Mouse (Mus musculus): ENCODE measurements around the gene Jmjd8. TPM values are rescaled to one million over a fixed set of nuclear protein-coding genes. Genes with fewer than 3 reads are reported as not detected.

Jmjd8 gene
- 55.1 and 65.2 TPM in 2 replicates for polyA plus RNA-seq (2012; rRNA removed)

DNA sequence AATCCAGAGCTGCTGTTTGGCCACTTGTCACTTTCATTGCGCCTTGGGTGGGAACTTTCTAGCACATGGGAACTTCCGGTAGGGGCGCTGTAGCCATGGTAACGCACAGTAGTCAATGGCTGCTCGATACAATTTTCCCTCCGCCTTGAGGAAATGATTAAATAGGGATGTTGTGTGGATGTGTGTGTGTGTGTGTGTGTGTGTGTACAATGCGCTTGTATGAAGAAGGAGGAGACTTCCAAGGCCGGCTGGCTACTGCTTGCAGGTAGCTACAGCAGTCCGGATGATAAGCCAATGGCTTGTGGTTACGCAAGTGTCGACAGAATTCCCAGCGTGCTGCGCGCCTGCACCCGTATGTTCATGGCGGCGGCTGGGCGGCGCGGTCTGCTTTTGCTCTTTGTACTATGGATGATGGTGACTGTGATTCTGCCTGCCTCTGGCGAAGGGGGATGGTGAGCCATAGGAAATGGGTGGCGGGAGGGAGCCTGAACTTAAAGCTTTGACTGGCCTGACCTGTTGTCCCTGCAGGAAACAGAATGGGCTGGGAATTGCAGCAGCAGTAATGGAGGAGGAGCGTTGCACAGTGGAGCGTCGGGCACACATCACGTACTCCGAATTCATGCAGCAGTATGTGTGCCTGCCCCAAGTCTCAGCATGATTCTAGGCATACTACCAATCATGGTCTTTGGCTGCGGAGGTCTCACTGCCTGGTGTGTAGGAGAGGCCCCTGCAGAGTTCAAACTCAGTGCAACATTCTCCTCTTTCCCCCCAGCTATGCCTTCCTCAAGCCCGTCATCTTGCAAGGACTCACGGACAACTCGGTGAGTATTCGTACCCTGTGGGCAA lies at the start of gene Jmjd8:
Gene Jmjd8, plus strand, starts transcription at position 156 of the 846 bp plus-strand sequence.
- TF ChIP-seq POLR2A (IDR thresholded peaks at IDR 0.05; ENCODE audit: borderline replicate concordance, extremely low read depth, low read depth, low read length) (peak; percentile 56; the same call in 1 of the 2 replicates), CTCF (IDR thresholded peaks at IDR 0.05; ENCODE audit: insufficient read depth, low read length) (0 out of 2 replicates have a peak, but pooled peaks have one; percentile 14)
- peaks cover 23% of the 10 kb centered on the region for H3K4me1 ChIP-seq (ENCODE audit: control insufficient read depth, insufficient read depth, low read length)
- peak; percentile 73 for DNase-seq
- WGBS: 2% methylated on average over 32 of the region's 32 CpGs
- H3K4me3 ChIP-seq (replicated peaks; ENCODE audit: extremely low read depth, low read depth, low read length): peak within 1 kb of the TSS; percentile 95

DNA sequence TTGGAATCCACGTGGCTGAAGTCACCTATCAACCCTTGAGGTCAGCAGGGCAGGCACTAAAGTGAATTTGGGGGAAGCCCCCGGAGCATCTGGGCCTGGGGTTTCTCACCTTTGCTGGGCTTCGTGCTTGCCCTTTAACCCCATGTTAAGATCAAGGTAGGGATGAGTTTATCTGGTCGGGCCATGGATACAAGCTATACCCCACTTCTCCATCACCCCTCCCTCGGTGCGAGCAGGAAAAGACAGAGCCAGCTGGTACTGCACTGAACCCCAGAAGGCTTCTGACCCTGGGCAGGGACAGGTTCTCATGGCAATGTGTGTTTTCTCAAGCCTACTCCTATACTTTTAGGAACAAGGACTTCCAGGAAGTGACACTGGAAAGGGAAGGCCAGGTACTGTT lies 47.3 kb upstream of the Jmjd8 start:
- 74% methylated on average over 6 of the region's 6 CpGs for WGBS
- H3K4me1 ChIP-seq (ENCODE audit: control insufficient read depth, insufficient read depth, low read length): 0 out of 2 replicates have a peak, but pooled peaks cover 5% of the 10 kb centered on the region
- TF ChIP-seq CTCF (IDR thresholded peaks at IDR 0.05; ENCODE audit: insufficient read depth, low read length) (no peak), POLR2A (IDR thresholded peaks at IDR 0.05; ENCODE audit: borderline replicate concordance, extremely low read depth, low read depth, low read length) (no peak)
- H3K4me3 ChIP-seq (replicated peaks; ENCODE audit: extremely low read depth, low read depth, low read length): no peak overlapping the region
- no peak for DNase-seq

DNA sequence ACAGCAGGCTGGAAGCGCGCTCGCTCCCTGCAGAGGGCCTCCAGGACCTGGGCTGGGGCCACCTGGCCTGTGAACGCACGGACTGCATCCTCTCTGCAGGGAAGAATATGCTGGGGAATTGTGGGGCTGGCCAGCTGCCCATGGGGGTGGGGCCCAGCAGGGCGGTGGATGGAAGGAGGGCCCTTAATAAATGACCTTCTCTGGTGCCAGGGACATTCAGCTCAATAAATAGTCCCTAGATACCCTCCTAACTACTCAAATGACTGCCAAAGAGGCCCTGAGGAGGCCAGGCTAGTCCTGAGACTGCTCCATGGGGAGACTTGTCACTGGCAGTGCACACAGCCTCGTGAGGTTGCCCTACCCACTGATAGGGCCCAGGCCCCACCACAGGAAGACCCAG lies 45.6 kb upstream of the Jmjd8 start:
- Histone ChIP-seq H3K4me1 (ENCODE audit: control insufficient read depth, insufficient read depth, low read length) (0 out of 2 replicates have a peak, but pooled peaks cover 5% of the 10 kb centered on the region), H3K4me3 (replicated peaks; ENCODE audit: extremely low read depth, low read depth, low read length) (no peak overlapping the region)
- DNase-seq: no peak
- TF ChIP-seq POLR2A (IDR thresholded peaks at IDR 0.05; ENCODE audit: borderline replicate concordance, extremely low read depth, low read depth, low read length) (no peak), CTCF (IDR thresholded peaks at IDR 0.05; ENCODE audit: insufficient read depth, low read length) (no peak)
- WGBS: 63% methylated on average over 7 of the region's 7 CpGs

DNA sequence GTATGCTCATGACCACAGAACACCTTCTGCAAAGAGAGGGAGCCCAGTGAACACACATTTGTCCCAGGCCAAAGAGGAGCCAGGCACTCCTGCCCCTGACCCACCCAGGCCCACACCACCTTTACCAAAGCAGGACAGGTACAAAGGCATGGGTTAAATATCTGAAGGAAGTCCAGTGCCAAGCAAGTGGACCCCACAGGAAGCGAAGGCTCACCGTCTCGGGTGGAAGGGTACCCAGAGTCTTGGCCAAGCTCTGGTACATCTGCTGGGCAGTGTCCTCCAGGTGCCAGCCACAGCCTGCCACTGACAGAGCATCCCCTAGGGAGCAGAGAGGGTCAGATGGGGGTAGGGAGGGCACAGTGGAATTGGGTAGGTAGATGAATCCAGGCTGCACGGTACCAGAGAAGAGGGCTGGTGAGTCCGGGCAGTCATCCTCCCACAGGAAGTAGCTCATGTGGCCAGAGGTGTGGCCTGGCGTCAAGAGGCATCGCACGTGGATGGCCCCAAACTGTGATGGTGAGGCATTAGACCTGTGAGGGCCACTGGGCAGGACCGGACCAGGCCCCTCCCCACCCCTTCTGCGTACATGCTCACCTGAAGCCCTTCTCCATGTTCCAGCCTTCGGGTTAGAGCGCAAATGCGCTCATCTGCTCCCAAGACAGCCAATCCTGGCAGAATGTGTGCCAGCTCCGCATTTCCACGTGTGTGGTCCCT lies 44.6 kb upstream of the Jmjd8 start:
- H3K4me3 ChIP-seq (replicated peaks; ENCODE audit: extremely low read depth, low read depth, low read length): no peak overlapping the region
- WGBS: 62% methylated on average over 15 of the region's 15 CpGs
- no peak for TF ChIP-seq CTCF (IDR thresholded peaks at IDR 0.05; ENCODE audit: insufficient read depth, low read length)
- TF ChIP-seq POLR2A (IDR thresholded peaks at IDR 0.05; ENCODE audit: borderline replicate concordance, extremely low read depth, low read depth, low read length): no peak
- no peak for DNase-seq
- 0 out of 2 replicates have a peak, but pooled peaks cover 5% of the 10 kb centered on the region for H3K4me1 ChIP-seq (ENCODE audit: control insufficient read depth, insufficient read depth, low read length)

DNA sequence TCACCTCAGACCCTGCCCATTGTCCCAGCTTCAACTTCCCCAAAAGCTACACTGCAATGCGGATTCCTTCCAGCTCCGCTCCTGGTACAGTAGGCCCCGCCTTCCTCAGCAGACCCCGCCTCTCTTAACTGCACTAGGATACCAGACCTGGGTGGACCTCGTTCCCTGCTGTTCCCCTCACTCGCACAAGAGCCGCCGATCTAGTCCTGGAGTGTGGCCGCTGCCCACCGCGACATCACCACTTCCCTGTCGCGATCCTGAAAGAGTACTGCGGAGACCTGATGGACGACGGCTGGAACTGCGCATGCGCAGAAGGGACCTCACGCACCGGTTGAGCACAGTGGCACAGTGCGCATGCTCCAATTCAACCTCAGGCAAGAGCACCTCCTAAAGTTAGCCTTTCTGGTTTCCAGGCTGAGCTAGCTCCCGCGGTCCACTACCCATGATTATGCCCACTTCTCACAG lies 43.4 kb upstream of the Jmjd8 start, which contains the start of gene Haghl:
Gene Haghl, minus strand, starts transcription at position 393 of the 465 bp plus-strand sequence.
- peak; percentile 95 for DNase-seq

DNA sequence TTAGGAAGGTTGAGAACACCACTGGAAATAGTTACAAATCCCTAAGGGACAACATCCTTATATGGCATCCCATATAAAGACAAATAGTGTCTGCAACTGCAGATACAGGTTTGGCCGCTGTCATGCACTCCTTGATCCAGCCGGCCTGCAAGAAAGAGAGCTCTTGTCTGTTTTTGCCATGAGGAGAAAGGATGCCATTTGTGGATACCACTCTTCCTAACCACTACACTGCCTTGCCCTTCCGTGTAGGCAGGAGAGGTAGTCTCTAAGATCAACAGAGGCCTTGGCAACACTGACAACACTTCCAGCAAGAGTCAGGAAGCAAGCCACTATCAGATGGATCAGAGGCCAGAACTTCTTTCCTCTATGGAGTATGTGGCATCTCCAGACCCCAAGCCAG lies 42.4 kb upstream of the Jmjd8 start, which contains the start of gene Ccdc78:
Gene Ccdc78, plus strand, starts transcription at position 301 of the 400 bp plus-strand sequence.
- no peak for DNase-seq
- Histone ChIP-seq H3K4me3 (replicated peaks; ENCODE audit: extremely low read depth, low read depth, low read length) (peak within 1 kb of the TSS; percentile 70), H3K4me1 (ENCODE audit: control insufficient read depth, insufficient read depth, low read length) (peaks cover 6% of the 10 kb centered on the region; the same call in 1 of the 2 replicates)
- WGBS: 63% methylated on average over 3 of the region's 3 CpGs
- TF ChIP-seq POLR2A (IDR thresholded peaks at IDR 0.05; ENCODE audit: borderline replicate concordance, extremely low read depth, low read depth, low read length): no peak
- TF ChIP-seq CTCF (IDR thresholded peaks at IDR 0.05; ENCODE audit: insufficient read depth, low read length): no peak

More for the DNA sequence above, 43.4 kb upstream of the Jmjd8 start, which contains the start of gene Haghl:
- WGBS: under 1% methylated on average over 23 of the region's 23 CpGs
- H3K4me1 ChIP-seq (ENCODE audit: control insufficient read depth, insufficient read depth, low read length): 0 out of 2 replicates have a peak, but pooled peaks cover 5% of the 10 kb centered on the region
- TF ChIP-seq POLR2A (IDR thresholded peaks at IDR 0.05; ENCODE audit: borderline replicate concordance, extremely low read depth, low read depth, low read length): peak; percentile 85; the same call in 1 of the 2 replicates
- TF ChIP-seq CTCF (IDR thresholded peaks at IDR 0.05; ENCODE audit: insufficient read depth, low read length): no peak
- peak within 1 kb of the TSS; percentile 70 for H3K4me3 ChIP-seq (replicated peaks; ENCODE audit: extremely low read depth, low read depth, low read length)

DNA sequence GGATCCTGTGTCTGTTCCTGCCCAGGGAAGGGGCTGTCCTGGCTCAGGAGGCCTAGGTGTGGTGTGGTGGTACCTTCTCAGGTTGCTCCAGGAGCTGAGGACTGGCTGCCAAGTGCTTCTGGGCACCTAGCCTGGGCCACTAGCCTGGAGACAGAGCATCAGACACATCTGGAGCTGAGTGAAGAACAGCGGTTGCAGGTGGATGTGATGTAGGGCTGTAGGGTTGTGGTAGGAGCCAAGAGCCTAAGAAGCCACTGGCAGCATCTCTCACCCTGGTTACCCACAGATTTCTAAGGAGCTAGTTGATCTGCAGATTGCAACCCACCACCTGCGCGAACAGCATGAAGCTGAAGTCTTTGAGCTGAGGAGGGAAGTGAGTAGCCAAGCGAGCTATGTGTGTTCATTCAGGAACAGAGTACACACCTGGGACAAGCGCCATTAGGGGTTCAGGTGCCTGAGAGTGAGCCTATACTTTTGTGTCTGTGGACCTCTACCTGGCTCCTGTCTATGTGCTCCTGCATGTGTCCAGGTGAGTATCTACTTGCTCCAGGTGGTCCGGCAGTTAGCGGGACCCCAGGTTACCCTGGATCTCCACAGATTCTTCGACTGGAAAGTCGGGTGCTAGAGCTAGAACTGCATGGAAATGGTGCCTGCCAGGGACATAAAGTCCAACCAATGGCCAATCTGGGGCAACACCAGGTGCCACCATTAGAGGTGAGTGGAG lies 41.7 kb upstream of the Jmjd8 start:
- TF ChIP-seq POLR2A (IDR thresholded peaks at IDR 0.05; ENCODE audit: borderline replicate concordance, extremely low read depth, low read depth, low read length) (no peak), CTCF (IDR thresholded peaks at IDR 0.05; ENCODE audit: insufficient read depth, low read length) (no peak)
- no peak for DNase-seq
- H3K4me1 ChIP-seq (ENCODE audit: control insufficient read depth, insufficient read depth, low read length): peaks cover 8% of the 10 kb centered on the region; the same call in 1 of the 2 replicates
- no peak overlapping the region for H3K4me3 ChIP-seq (replicated peaks; ENCODE audit: extremely low read depth, low read depth, low read length)
- WGBS: 88% methylated on average over 9 of the region's 9 CpGs

DNA sequence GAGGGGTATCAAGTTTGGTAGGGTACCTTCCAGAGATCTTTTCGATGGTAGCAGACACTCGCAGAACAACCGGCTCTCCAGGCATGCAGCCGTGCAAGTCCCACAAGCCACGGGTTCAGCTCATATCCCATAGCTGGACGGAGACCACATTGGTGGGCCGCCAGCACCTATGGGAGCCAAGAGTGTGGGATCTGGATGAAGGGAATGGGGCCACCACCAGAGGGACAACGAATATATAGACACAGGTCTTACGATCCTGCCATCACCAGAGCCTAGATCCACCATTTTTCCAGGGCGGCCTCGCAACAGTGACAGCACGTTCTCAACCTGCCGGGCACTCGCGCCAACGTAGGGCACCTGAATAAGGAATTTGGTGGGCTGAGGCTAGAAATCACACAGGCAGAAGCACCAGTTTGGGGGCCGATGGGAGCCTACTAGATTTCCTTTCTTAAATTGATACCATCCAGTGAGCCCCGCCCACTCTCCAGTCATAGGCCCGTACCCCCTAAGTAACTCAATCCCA lies 37.3 kb upstream of the Jmjd8 start:
- TF ChIP-seq CTCF (IDR thresholded peaks at IDR 0.05; ENCODE audit: insufficient read depth, low read length) (no peak), POLR2A (IDR thresholded peaks at IDR 0.05; ENCODE audit: borderline replicate concordance, extremely low read depth, low read depth, low read length) (peak; percentile 5; the same call in 1 of the 2 replicates)
- 22% methylated on average over 19 of the region's 19 CpGs for WGBS
- H3K4me3 ChIP-seq (replicated peaks; ENCODE audit: extremely low read depth, low read depth, low read length): peak overlapping the region; percentile 62
- peaks cover 10% of the 10 kb centered on the region for H3K4me1 ChIP-seq (ENCODE audit: control insufficient read depth, insufficient read depth, low read length)
- no peak for DNase-seq

All from lung, adult 2 months (tissue).